Mouse (Mus musculus) frontal cortex, postnatal 14 days (tissue): ENCODE measurements at regions not wholly inside any gene's neighbourhood (a gene's known extent, or its start where the extent isn't known, plus 50 kb on each side); places are given as distances from the start of the nearest gene placed in this dataset.

ENCODE experiments used
- DNase-seq, 2 experiments: peaks; one replicate each; pipeline ENCODE4 v3.0.0; 2022; ENCODE audit warnings: low spot score in 2 of 2

DNA sequence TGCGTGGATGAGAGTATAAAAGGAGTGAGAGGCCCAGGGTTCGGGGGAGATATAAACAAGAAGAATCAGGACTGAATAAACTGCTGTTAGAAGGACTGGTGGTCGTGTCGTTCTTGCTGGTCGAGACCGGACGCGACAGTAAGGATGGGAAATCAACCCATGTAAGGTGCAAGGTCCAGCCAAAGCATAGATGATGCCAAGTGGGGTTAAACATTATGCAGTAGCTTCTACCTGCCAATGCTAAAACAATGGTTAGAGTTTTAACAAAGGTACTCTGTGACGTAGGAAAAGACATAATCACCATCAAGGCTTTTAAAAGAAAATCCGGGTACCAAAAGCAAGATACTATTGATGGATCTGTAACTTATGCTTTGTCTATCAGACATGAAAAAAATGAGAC lies 58.4 kb upstream of the Tmc1 start:
- no peak for DNase-seq

GRCm38 (mm10) chr19:21009607-21010006 lies 55.6 kb upstream of the Tmc1 start:
- no peak for DNase-seq

- DNase-seq: no peak
Observed at GRCm38 (mm10) chr19:21004411-21004810, 50.4 kb upstream of the Tmc1 start.
